8 mouse cellular contexts compared by ENCODE assay signal in the genomic region with DNA sequence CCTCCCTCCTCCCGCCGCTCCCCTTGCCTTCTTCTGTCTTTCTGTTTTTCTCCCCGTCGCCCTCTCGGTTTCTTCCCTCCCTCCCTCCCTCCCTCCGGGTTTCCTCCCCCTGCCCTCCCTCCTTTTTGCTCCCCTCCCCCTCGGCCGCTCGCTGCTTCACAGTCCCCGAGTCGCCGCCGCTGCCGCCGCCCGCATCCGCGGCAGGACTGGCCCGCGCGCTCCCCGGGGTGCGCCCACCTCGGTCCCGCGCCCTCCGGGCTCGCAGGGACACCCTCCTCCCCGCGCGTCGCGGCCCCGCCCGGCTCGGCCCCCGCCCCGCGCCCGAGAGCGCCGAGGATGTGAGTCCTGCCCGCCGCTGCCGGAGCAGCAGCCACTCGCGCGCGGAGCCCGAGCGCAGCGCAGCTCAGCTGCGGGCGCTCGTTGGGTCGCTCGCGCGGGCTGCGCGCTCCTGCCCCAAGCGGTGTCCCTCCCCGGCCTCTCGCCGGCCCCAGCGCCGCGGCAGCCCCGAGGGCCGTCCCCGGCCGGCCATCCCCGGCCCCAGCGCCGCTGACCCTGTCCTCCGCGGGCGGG. TPM values are rescaled to one million over a fixed set of nuclear protein-coding genes. Genes with fewer than 3 reads are reported as not detected.
DNase-seq lines count a peak whose midpoint lies in the region; ATAC-seq lines count a peak whose summit lies in the region.
"Had no signal": no experiment of that assay in that cellular context is flagged by ENCODE, and none has a peak within 500 bp of the region (broad histone marks: within the 10 kb centered on the region; RNA-seq: fewer than 3 reads in every experiment).

No protein-coding gene starts in this region.

- under 1% methylated on average over 59 of the region's 78 CpGs for WGBS in forebrain, embryonic 14.5 days
- under 1% methylated on average over 74 of the region's 78 CpGs for WGBS in lung, embryonic 16.5 days

- peak overlapping the region; percentile 87 for H3K4me2 ChIP-seq in forebrain, embryonic 14.5 days (ENCODE audit: low read length)
- H3K4me2 ChIP-seq in lung, embryonic 16.5 days (ENCODE audit: low read depth, low read length), result peak overlapping the region; percentile 80

- H3K4me1 ChIP-seq in brown adipose tissue, adult 24 weeks (ENCODE audit: control insufficient read depth, insufficient read depth, insufficient read length, low read length), result no peaks in the 10 kb centered on the region
- H3K4me1 ChIP-seq in forebrain, embryonic 14.5 days (ENCODE audit: control insufficient read depth, insufficient read depth, low read length), result peaks cover 14% of the 10 kb centered on the region
- peaks cover 17% of the 10 kb centered on the region for H3K4me1 ChIP-seq in lung, embryonic 16.5 days (replicated peaks; ENCODE audit: control insufficient read depth, insufficient read depth, low read length)

- H3K27me3 ChIP-seq in forebrain, embryonic 14.5 days (replicated peaks; ENCODE audit: control insufficient read depth, insufficient read depth, low read length), result peaks cover 6% of the 10 kb centered on the region; the same call in 1 of the 2 replicates
- peaks cover 3% of the 10 kb centered on the region; the same call in 1 of the 2 replicates for H3K27me3 ChIP-seq in lung, embryonic 16.5 days (ENCODE audit: control insufficient read depth, insufficient read depth, low read depth, low read length)

- H3K4me3 ChIP-seq in brown adipose tissue, adult 24 weeks (ENCODE audit: insufficient read depth, low read depth, low read length), result peak overlapping the region; percentile 83
- peak overlapping the region; percentile 76 for H3K4me3 ChIP-seq in forebrain, embryonic 14.5 days (ENCODE audit: low read depth, low read length)
- peak overlapping the region; percentile 81 for H3K4me3 ChIP-seq in lung, embryonic 16.5 days (ENCODE audit: low read length)

- ATAC-seq in forebrain, embryonic 14.5 days, result peak; percentile 66
- ATAC-seq in lung, embryonic 16.5 days (ENCODE audit: low read depth), result peak; percentile 66

- H3K27ac ChIP-seq in brown adipose tissue, adult 24 weeks (replicated peaks; ENCODE audit: low read depth, low read length), result peak overlapping the region; percentile 84
- H3K27ac ChIP-seq in forebrain, embryonic 14.5 days (ENCODE audit: low read depth, low read length), result peak overlapping the region; percentile 91
- H3K27ac ChIP-seq in lung, embryonic 16.5 days (ENCODE audit: low read length), result peak overlapping the region; percentile 82

- peak overlapping the region; percentile 87 for H3K9ac ChIP-seq in forebrain, embryonic 14.5 days (ENCODE audit: low read length)
- peak overlapping the region; percentile 84 for H3K9ac ChIP-seq in lung, embryonic 16.5 days (ENCODE audit: low read length)

- H3K9me3 ChIP-seq in forebrain, embryonic 14.5 days (replicated peaks; ENCODE audit: control insufficient read depth, low read length), result no peaks in the 10 kb centered on the region
- no peaks in the 10 kb centered on the region for H3K9me3 ChIP-seq in lung, embryonic 16.5 days (ENCODE audit: control insufficient read depth, low read length)

- H3K36me3 ChIP-seq in forebrain, embryonic 14.5 days (ENCODE audit: control insufficient read depth, insufficient read depth, low read length), result no peaks in the 10 kb centered on the region
- no peaks in the 10 kb centered on the region for H3K36me3 ChIP-seq in lung, embryonic 16.5 days (ENCODE audit: control insufficient read depth, insufficient read depth, low read length)

- peak; percentile 81 for DNase-seq in R1 (ENCODE audit: low read depth, low spot score)
- peak; percentile 82 for DNase-seq in forebrain, embryonic 14.5 days (ENCODE audit: low spot score)
- peak; percentile 72 for DNase-seq in heart, postnatal 4 days
- peak; percentile 54 to 64 for DNase-seq in layer of hippocampus, adult 8-10 months (ENCODE audit: low spot score in 2 of 2)
- peak; percentile 85 to 89 for DNase-seq in right cerebral cortex, postnatal 10 days (ENCODE audit: low spot score in 2 of 2)

RNA-seq across cellular contexts. Expression of a gene that starts 0.5 kb away (rescaled TPM):
- polyA plus RNA-seq in brown adipose tissue, adult 24 weeks (2012; ENCODE audit: insufficient read depth, insufficient read length, missing spikeins), result 5.5 and 6.3 TPM in 2 replicates
- 7.5 and 7.8 TPM in 2 replicates for polyA plus RNA-seq in forebrain, embryonic 14.5 days (2014; fragmentation: Nextera tagmentation; extraction: Ambion mirVana)
- 1 to 10 TPM; 6.8 to 8.0 TPM for total RNA-seq in heart, postnatal 4 days (2021)
- total RNA-seq in layer of hippocampus, adult 8-10 months (2022), result 100 to 1,000 TPM; 317 to 356 (median 337) TPM
- 2.5 and 2.9 TPM in 2 replicates for polyA plus RNA-seq in lung, embryonic 16.5 days (2015; fragmentation: Nextera tagmentation; extraction: Ambion mirVana)

RNA-seq across cellular contexts. Expression of a gene that starts 20.2 kb away (rescaled TPM):
- 29.9 and 31.2 TPM in 2 replicates for polyA plus RNA-seq in brown adipose tissue, adult 24 weeks (2012; ENCODE audit: insufficient read depth, insufficient read length, missing spikeins)
- 16.2 and 21.9 TPM in 2 replicates for polyA plus RNA-seq in forebrain, embryonic 14.5 days (2014; fragmentation: Nextera tagmentation; extraction: Ambion mirVana)
- total RNA-seq in heart, postnatal 4 days (2021), result 10 to 100 TPM; 55.2 to 62.7 TPM
- 10 to 100 TPM; 51.3 to 62.9 (median 55.8) TPM for total RNA-seq in layer of hippocampus, adult 8-10 months (2022)
- 16.8 and 18.2 TPM in 2 replicates for polyA plus RNA-seq in lung, embryonic 16.5 days (2015; fragmentation: Nextera tagmentation; extraction: Ambion mirVana)

RNA-seq across cellular contexts. Expression of a gene that starts 58.3 kb away (rescaled TPM):
- not detected in 2 replicates for polyA plus RNA-seq in brown adipose tissue, adult 24 weeks (2012; ENCODE audit: insufficient read depth, insufficient read length, missing spikeins)
- 1.8 and 4.8 TPM in 2 replicates for polyA plus RNA-seq in forebrain, embryonic 14.5 days (2014; fragmentation: Nextera tagmentation; extraction: Ambion mirVana)
- not detected for total RNA-seq in heart, postnatal 4 days (2021)
- total RNA-seq in layer of hippocampus, adult 8-10 months (2022), result 10 to 100 TPM; 26.4 to 30.9 (median 30.1) TPM
- polyA plus RNA-seq in lung, embryonic 16.5 days (2015; fragmentation: Nextera tagmentation; extraction: Ambion mirVana), result 0.09 TPM in 1 of 2 replicates, not detected in the other
- total RNA-seq: gastrocnemius, adult 8-10 months had no signal

Comparison
In these comparisons a context has a peak if more than half of its experiments do, and no peak if none do; other contexts are left out.
1. Peak in every context shown above with its lines: DNase-seq, ATAC-seq, H3K4me3 ChIP-seq and H3K27ac ChIP-seq.